Mouse (Mus musculus) liver, postnatal 0 days (tissue): ENCODE data around the gene Scaf4.

Experiments
- CTCF ChIP-seq: sonication (generic); IDR thresholded peaks from 2 replicates; pipeline ENCODE4 v1.5.1; 2016; ENCODE audit warnings: antibody characterized with exemption, low read depth
- EP300 ChIP-seq: IDR thresholded peaks from 2 replicates; pipeline ENCODE4 v1.6.1; 2016; ENCODE audit warnings: antibody characterized with exemption, low read depth, mild to moderate bottlenecking

GRCm38 (mm10) chr16:90210717-90211116 is 73.6 kb downstream of the Scaf4 start:
- TF ChIP-seq CTCF (no peak), EP300 (no peak)
